Mouse (Mus musculus) limb, embryonic 12.5 days (tissue): Measurements from ENCODE around the gene Srsf10. TPM values are rescaled to one million over a fixed set of nuclear protein-coding genes. Genes with fewer than 3 reads are reported as not detected.

Experiments
- ATAC-seq: fragments of 200-750 bp; cut with Nextera tagmentation; 2 replicates; pipeline ENCODE4 v1.8.0; 2017; ENCODE audit warnings: low read depth, moderate TSS enrichment; ENCODE audit not compliant: insufficient number of reproducible peaks, insufficient read depth, low FRiP score, low TSS enrichment
- H3K27ac ChIP-seq: fragments of 300-500 bp; sonication (generic); 2 replicates; pipeline ENCODE4 v1.5.1; 2016; ENCODE audit warnings: mild to moderate bottlenecking, moderate library complexity
- H3K27me3 ChIP-seq: fragments of 300-500 bp; sonication (generic); 2 replicates; pipeline ENCODE4 v1.6.1; 2016; ENCODE audit warnings: mild to moderate bottlenecking, moderate library complexity
- H3K36me3 ChIP-seq: fragments of 300-500 bp; sonication (generic); 2 replicates; pipeline ENCODE4 v1.6.1; 2016; ENCODE audit warnings: mild to moderate bottlenecking, moderate library complexity
- H3K4me1 ChIP-seq: fragments of 300-500 bp; sonication (generic); replicated peaks from 2 replicates; pipeline ENCODE4 v1.6.1; 2016
- H3K4me2 ChIP-seq: fragments of 300-500 bp; sonication (generic); 2 replicates; pipeline ENCODE4 v1.6.1; 2016; ENCODE audit warnings: mild to moderate bottlenecking, moderate library complexity
- H3K4me3 ChIP-seq: fragments of 300-500 bp; sonication (generic); replicated peaks from 2 replicates; pipeline ENCODE4 v1.5.1; 2016; ENCODE audit warnings: mild to moderate bottlenecking
- H3K9ac ChIP-seq: fragments of 300-500 bp; sonication (generic); replicated peaks from 2 replicates; pipeline ENCODE4 v1.6.1; 2016; ENCODE audit warnings: mild to moderate bottlenecking, moderate library complexity
- H3K9me3 ChIP-seq: fragments of 300-500 bp; sonication (generic); 2 replicates; pipeline ENCODE4 v1.6.1; 2016; ENCODE audit warnings: mild to moderate bottlenecking, moderate library complexity
- WGBS: fragments of 180-500 bp; shearing (Covaris S2); methylation state at CpG from one replicate; pipeline ENCODE4 v1.1.7; 2016; 5-methylcytosine and 5-hydroxymethylcytosine counted together
- polyA plus RNA-seq: library from polyadenylated mRNA; unstranded; fragments of >200 nt; fragmentation: Nextera tagmentation; extraction: Ambion mirVana; gene quantifications from 2 replicates; pipeline ENCODE4 v1.2.1, GENCODE M21; 2016

Srsf10 gene
- polyA plus RNA-seq, 1 experiment from 2014 or later, result 402 TPM

DNA sequence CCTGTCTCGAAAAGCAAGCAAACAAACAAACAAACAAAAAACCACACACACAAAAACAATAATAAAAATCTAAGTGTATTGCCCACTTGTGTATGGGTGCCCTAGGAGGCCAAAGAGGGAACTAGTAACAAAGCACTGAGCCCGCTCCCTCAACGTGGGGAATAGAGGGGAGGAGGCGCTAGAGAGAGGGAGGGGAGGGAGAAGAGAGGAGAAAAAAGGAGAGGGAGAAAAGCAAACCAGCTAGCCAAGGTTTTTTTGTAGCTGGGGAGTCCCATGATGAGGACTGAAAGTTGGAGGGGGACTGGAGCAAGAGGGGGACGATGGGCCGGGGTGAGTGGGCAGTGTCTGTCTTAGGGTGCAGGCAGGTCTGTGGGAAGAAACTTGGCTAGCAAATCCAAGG lies 467 bp upstream of the Srsf10 start:
- Histone ChIP-seq H3K27ac (peak overlapping the region; percentile 99), H3K9ac (peak overlapping the region; percentile 99), H3K36me3 (peaks cover 7% of the 10 kb centered on the region; the same call in 1 of the 2 replicates), H3K4me2 (peak overlapping the region; percentile 76), H3K4me3 (peak overlapping the region; percentile 93), H3K9me3 (no peaks in the 10 kb centered on the region), H3K4me1 (peaks cover 30% of the 10 kb centered on the region), H3K27me3 (no peaks in the 10 kb centered on the region)
- peak; percentile 23 for ATAC-seq
- 10% methylated on average over 6 of the region's 6 CpGs for WGBS

DNA sequence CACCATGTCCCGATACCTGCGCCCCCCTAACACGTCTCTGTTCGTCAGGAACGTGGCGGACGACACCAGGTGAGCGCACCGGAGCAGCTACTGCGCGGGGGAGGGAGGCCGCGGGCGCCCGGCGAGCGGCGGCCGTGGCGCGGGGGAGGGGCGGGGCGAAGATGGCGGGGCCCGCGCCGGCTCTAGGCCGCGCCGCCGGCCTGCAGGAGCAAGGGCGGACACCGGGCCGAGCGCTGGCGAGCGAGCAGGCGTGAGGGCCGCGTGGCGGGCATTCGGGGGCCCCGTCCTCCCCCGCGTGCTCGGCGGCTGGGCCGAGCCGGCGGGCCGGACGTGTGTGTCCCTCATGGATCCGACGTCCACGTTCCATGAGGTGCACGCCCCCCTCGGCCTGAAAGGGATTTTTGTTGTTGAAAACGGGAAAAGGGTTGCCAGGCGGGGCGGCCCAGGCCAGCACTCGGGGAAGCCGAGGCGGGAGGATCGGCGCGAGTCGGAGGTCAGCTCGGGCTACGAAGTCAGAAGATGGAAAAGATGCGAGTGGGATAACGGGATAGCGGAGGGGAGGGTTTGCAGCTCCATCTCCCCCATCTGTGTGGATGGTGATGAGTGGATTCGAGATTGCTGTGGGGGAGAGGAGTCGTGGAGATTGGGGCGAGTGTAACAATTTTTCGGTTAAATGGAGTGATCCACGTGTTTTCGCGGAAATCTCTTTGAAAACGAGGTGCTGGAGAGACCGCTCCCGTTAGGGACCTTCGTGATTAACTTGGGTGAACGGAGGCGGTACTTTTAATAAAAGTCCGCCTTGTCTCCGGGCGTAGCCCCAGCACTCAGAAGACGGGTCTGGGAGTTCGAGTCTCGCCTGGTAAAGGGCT lies 910 bp downstream of the Srsf10 start:
- WGBS, result under 1% methylated on average over 86 of the region's 91 CpGs
- H3K9ac ChIP-seq, result peak overlapping the region; percentile 99
- H3K4me2 ChIP-seq, result peak overlapping the region; percentile 80
- ATAC-seq, result peak; percentile 62
- H3K27ac ChIP-seq, result peak overlapping the region; percentile 99
- peak overlapping the region; percentile 93 for H3K4me3 ChIP-seq
- H3K4me1 ChIP-seq, result peaks cover 37% of the 10 kb centered on the region
- no peaks in the 10 kb centered on the region for H3K27me3 ChIP-seq
- H3K36me3 ChIP-seq, result peaks cover 7% of the 10 kb centered on the region; the same call in 1 of the 2 replicates
- no peaks in the 10 kb centered on the region for H3K9me3 ChIP-seq

GRCm38 (mm10) chr4:135857597-135858186 lies 2.1 kb downstream of the Srsf10 start:
- WGBS, result 8% methylated on average over 7 of the region's 7 CpGs

GRCm38 (mm10) chr4:135868996-135869395 lies 13.4 kb downstream of the Srsf10 start:
- no peak overlapping the region for H3K4me2 ChIP-seq
- H3K9ac ChIP-seq, result no peak overlapping the region
- no peaks in the 10 kb centered on the region for H3K9me3 ChIP-seq
- no peak overlapping the region for H3K4me3 ChIP-seq
- no peak for ATAC-seq
- H3K36me3 ChIP-seq, result peaks cover 37% of the 10 kb centered on the region
- H3K27ac ChIP-seq, result peak overlapping the region; percentile 20; the same call in 1 of the 2 replicates
- 68% methylated on average over 2 of the region's 2 CpGs for WGBS
- H3K4me1 ChIP-seq, result peaks cover 14% of the 10 kb centered on the region
- no peaks in the 10 kb centered on the region for H3K27me3 ChIP-seq

More at GRCm38 (mm10) chr4:135857597-135858186, 2.1 kb downstream of the Srsf10 start:
- Histone ChIP-seq H3K27me3 (no peaks in the 10 kb centered on the region), H3K4me1 (peaks cover 37% of the 10 kb centered on the region), H3K27ac (no peak overlapping the region), H3K4me2 (peak overlapping the region; percentile 80), H3K36me3 (peaks cover 16% of the 10 kb centered on the region; the same call in 1 of the 2 replicates), H3K4me3 (peak overlapping the region; percentile 93), H3K9ac (peak overlapping the region; percentile 99), H3K9me3 (no peaks in the 10 kb centered on the region)
- no peak for ATAC-seq

GRCm38 (mm10) chr4:135870227-135871023 lies 14.9 kb downstream of the Srsf10 start:
- peak overlapping the region; percentile 85 for H3K4me2 ChIP-seq
- ATAC-seq, result no peak
- no peaks in the 10 kb centered on the region for H3K9me3 ChIP-seq
- peak overlapping the region; percentile 15 for H3K4me3 ChIP-seq
- peaks cover 37% of the 10 kb centered on the region for H3K36me3 ChIP-seq
- peak overlapping the region; percentile 25; the same call in 1 of the 2 replicates for H3K27ac ChIP-seq
- WGBS, result 40% methylated on average over 2 of the region's 2 CpGs
- H3K9ac ChIP-seq, result no peak overlapping the region
- H3K4me1 ChIP-seq, result peaks cover 29% of the 10 kb centered on the region
- H3K27me3 ChIP-seq, result no peaks in the 10 kb centered on the region

GRCm38 (mm10) chr4:135872015-135872414 lies 16.5 kb downstream of the Srsf10 start:
- H3K9ac ChIP-seq, result peak overlapping the region; percentile 97
- H3K27ac ChIP-seq, result peak overlapping the region; percentile 100
- peaks cover 27% of the 10 kb centered on the region for H3K36me3 ChIP-seq
- no peak for ATAC-seq
- no peaks in the 10 kb centered on the region for H3K9me3 ChIP-seq
- H3K4me3 ChIP-seq, result peak overlapping the region; percentile 75
- peaks cover 44% of the 10 kb centered on the region for H3K4me1 ChIP-seq
- H3K27me3 ChIP-seq, result no peaks in the 10 kb centered on the region
- 48% methylated on average over 3 of the region's 3 CpGs for WGBS
- peak overlapping the region; percentile 85 for H3K4me2 ChIP-seq

DNA sequence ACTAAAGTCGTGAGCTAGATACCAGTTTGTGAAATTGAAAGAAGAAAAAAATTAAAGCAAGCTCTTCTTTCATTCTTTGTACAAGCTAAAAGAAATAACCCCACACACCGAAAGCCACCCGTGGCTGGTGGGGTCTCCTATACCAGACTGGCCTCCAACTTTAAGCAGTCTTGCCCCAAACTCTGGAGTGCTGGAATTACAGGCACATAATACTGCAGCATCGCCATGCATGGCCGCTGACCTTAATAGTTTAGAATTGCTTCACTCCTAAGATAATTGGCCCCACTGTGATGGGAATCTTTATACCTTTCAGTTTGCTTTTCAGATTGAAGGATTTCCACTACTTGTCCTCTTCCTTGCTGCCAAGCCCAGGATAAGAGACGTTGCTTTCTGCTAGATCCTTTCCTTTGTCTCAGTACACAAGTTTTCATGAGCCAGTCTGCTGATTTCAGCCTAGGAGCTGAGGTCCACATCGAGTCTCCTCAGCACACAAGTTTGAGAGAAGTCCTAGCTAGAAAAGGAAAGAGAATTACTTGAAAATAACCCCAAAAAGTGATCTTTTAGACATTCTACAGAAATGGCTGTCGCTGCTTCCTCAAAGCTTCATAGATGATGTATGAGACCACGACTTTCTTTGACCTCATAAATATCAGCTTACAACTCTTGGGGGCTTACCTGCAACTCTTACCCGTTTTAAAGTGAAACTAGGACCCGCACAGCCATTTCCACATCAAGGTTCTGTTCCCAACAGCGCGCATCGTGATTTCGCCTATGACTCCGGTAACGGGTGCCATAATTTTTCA lies 17.2 kb downstream of the Srsf10 start:
- H3K27me3 ChIP-seq, result no peaks in the 10 kb centered on the region
- H3K27ac ChIP-seq, result peak overlapping the region; percentile 100
- peak overlapping the region; percentile 75 for H3K4me3 ChIP-seq
- H3K9me3 ChIP-seq, result no peaks in the 10 kb centered on the region
- peak overlapping the region; percentile 97 for H3K9ac ChIP-seq
- H3K36me3 ChIP-seq, result peaks cover 27% of the 10 kb centered on the region
- WGBS, result 12% methylated on average over 17 of the region's 17 CpGs
- H3K4me2 ChIP-seq, result peak overlapping the region; percentile 85
- peaks cover 45% of the 10 kb centered on the region for H3K4me1 ChIP-seq
- ATAC-seq, result no peak

DNA sequence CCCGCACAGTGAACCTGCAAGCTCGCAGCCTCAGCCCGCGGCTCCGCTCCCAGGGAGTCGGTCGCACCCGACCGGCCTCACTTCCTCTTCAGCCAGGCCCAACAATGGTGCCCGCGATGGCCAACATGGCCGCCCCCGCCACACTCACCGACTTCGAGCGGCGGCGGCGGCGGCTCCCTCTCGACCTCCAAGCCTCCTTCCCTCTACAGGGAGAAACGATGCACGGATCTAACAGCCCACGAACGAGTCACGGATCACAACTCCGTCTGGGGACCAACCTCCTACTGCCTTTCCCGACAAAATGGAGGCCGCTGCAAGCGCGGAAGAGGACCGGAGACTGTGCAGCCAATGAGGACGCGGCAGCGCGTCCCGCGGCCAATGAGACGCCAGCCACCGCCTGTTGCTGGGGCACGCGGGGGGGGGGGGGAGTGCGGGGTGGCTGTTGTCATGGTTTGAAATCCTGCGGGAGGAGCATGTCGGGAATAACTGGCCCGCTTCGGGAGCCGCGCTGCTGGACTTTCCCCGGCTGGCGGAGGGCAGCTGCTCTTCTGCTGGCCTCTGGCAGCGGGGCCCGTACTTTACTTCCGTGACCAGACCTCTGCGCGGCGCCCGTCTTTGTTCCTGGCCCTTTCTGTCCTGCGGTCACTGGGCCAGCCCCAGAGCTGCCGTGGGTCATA lies 18.1 kb downstream of the Srsf10 start, which contains the start of gene Pnrc2:
Gene Pnrc2 (minus strand): TSS at position 325 of the 677 bp plus-strand sequence.
- H3K4me1 ChIP-seq, result peaks cover 45% of the 10 kb centered on the region

DNA sequence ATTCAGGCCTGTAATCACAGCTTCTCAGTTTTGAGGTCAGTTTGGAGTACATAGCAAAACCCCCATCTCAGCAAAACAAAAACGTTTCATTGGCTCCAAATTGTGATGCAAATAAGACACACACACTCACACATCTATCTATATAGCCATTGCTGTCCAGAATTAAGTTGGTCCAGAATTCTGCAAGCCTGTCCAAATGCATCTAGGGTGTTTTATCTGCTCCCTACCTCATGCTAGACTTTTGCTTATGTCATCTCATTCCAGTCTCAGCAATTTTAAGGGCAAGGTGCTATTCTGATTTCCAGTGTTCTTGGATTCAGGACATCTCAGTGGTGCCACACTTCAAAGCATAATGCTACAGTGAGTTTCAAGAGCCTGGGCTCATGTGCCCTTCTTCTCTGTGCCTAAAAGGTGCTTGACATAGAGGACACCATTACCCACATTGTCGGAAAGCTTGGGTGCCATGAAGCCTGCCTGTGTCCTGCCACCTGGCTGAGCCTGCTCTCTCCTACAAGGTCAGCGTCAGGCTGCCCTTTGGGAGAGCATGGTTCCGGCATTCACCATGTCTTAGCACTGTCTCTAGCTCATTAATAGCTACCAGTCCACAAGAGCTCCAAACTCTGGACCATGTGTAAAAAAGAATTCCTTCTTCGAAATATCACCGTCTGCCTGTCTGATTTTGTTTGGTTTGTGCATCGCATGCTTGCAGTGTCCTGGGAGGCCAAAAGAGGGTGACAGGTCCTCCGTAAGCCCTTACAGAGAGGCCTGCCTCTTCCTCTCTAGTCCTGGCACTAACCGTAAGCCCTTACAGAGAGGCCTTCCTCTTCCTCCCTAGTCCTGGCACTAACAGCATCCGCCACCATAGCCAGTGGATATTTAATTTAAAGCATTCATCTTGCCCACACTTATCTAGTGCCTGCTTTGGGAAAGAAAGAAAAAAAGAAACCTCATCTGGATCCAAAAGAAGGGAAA lies 19.3 kb downstream of the Srsf10 start:
- WGBS, result 86% methylated on average over 10 of the region's 10 CpGs
- no peak for ATAC-seq
- H3K27ac ChIP-seq, result peak overlapping the region; percentile 100
- no peaks in the 10 kb centered on the region for H3K27me3 ChIP-seq
- H3K9me3 ChIP-seq, result no peaks in the 10 kb centered on the region
- H3K4me3 ChIP-seq, result no peak overlapping the region
- H3K9ac ChIP-seq, result no peak overlapping the region; the same call in 1 of the 2 replicates
- peak overlapping the region; percentile 85; the same call in 1 of the 2 replicates for H3K4me2 ChIP-seq
- H3K36me3 ChIP-seq, result peaks cover 18% of the 10 kb centered on the region
- H3K4me1 ChIP-seq, result peaks cover 45% of the 10 kb centered on the region

More for the DNA sequence above, 18.1 kb downstream of the Srsf10 start, which contains the start of gene Pnrc2:
- ATAC-seq, result peak; percentile 92
- Histone ChIP-seq H3K4me2 (peak within 1 kb of the TSS; percentile 85), H3K9ac (peak within 1 kb of the TSS; percentile 97), H3K9me3 (no peaks in the 10 kb centered on the region), H3K27ac (peak within 1 kb of the TSS; percentile 100), H3K27me3 (no peaks in the 10 kb centered on the region), H3K36me3 (peaks cover 27% of the 10 kb centered on the region), H3K4me3 (peak within 1 kb of the TSS; percentile 75)
- WGBS, result under 1% methylated on average over 60 of the region's 60 CpGs
